Mouse (Mus musculus) spleen, postnatal 36 days (tissue): Measurements from ENCODE around the gene Gm21863.
"Not testable (repeated sequence)": the region's sequence is repeated elsewhere in the genome, so short reads cannot be mapped to it uniquely, and the experiment has no call there.

Experiments used
- DNase-seq, 2 experiments: peaks; one replicate each; pipeline ENCODE4 v3.0.0; 2022; ENCODE audit warnings: low spot score in 2 of 2, mixed read lengths in 1 of 2

Gene Gm21863

DNA sequence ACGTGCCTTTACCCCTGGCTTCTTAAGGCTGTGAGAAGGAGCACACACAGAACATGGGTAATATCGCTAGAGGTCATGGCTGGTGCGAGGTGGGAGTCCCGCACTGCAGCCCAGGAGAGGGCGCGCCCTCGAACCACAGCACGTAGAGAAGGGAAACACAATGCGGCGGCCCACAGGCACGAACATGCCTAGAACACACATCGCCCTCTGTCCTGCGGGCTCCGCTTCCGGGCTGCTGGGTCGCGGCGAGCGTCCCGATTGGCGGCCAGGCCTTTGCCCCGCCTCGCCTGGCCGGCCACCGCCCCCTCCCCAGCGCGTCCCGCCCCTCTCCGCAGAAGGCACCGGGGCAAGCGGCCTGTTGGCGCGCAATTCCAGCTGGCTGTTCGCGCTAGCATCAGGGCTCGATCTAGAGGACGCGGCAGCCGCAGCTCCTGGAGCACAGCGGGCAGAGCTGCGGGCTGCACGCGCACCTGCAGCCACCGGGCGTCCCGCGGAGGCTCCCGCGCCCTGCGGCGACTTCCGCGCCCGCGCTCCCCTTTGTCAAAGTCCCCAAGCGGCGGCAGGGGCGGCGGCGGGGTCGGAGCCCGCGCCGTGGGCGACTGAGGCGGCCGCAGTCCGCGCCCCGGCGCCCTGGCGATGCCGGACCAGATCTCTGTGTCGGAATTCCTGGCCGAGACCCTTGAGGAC lies at the start of gene Gm21863:
Gene Gm21863 (plus strand): TSS at position 637 of the 687 bp plus-strand sequence.
- not testable (repeated sequence) for DNase-seq

DNA sequence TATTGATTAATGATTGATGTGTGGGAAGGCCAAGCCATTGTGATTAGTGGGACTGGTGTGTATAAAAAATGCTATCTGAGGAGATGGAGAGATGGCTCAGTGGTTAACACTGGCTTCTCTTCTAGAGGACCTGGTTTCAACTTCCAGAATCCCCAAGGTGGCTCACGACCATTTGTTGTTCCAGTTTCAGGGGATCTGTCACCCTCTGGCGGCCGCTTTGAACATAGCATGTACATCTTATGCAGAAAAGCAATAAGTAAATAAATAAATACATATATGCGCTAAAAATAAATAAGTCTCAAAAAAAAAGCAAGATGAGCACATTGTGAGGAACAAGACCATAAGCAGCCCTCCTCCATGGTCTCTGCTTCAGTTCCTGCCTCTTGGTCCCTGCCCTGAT lies 26.3 kb upstream of the Gm21863 start:
- DNase-seq, result not testable (repeated sequence)
